Mouse (Mus musculus): ENCODE results near the gene Lyzl4. TPM values are rescaled to one million over a fixed set of nuclear protein-coding genes. Genes with fewer than 3 reads are reported as not detected.

Lyzl4 gene
- polyA plus RNA-seq (2012; rRNA removed; ENCODE audit: low replicate concordance), result 0.75 and 2.3 TPM in 2 replicates

GRCm38 (mm10) chr9:121642001-121642400 lies at the start of gene Lyzl4:
Gene Lyzl4, minus strand, starts transcription at chr9:121642096.

DNA sequence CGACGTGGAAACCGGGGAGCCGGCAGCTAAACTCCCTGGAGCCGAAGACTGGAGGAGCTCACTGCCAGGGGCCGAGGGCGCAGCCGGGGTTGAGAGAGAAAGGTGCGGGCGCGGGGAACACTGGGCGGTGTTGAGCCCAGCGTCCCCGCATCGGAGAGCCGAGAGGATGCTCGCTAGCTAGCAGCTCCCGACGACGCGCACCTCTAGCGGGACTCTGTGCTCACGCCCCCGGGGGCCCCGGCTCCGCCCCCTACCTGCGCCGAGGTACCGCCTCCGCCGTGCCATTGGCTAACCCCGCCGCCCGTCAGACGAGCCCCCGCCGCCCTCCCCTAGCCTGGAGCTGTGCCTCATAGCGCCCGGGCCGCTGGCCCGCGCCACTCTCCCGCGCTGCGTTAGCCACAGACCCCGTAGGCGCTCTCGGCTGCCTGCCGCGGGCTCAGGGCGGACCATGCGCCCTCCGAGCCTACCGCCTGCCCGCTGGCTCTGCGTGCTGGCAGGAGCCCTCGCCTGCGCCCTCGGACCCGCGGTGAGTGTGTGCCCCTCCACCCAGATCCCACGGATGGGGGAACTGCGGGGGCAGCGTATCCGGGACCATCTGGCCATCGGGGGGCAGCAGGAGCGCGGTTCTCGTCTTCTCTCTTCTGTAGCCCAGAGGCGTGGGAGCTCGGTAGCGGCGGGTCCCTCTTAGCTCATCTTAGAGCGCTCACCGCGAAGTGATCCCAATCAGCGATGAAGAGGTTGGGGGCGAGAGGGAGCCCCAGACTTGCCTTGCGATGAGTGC lies 695 bp upstream of the Lyzl4 start, which contains the start of gene Vipr1:
Gene Vipr1, plus strand, starts transcription at position 316 of the 781 bp plus-strand sequence.

Other genes with a start within 250 kb of the Lyzl4 start
- gene Cck, start 146.4 kb downstream of the Lyzl4 start, polyA plus RNA-seq (2012; rRNA removed; ENCODE audit: low replicate concordance), result 10.4 and 16.9 TPM in 2 replicates
- gene Vipr1, start 620 bp upstream of the Lyzl4 start, polyA plus RNA-seq (2012; rRNA removed; ENCODE audit: low replicate concordance), result 8.6 and 16.1 TPM in 2 replicates
- 9.8 and 12.9 TPM in 2 replicates for gene Sec22c, start 63.4 kb upstream of the Lyzl4 start, polyA plus RNA-seq (2012; rRNA removed; ENCODE audit: low replicate concordance)
- gene Ss18l2, start 68.2 kb upstream of the Lyzl4 start, polyA plus RNA-seq (2012; rRNA removed; ENCODE audit: low replicate concordance), result 20.8 and 39.2 TPM in 2 replicates
- 41.7 and 70.3 TPM in 2 replicates for gene Nktr, start 77.1 kb upstream of the Lyzl4 start, polyA plus RNA-seq (2012; rRNA removed; ENCODE audit: low replicate concordance)
- 32.2 and 38.5 TPM in 2 replicates for gene Zfp651, start 117.2 kb upstream of the Lyzl4 start, polyA plus RNA-seq (2012; rRNA removed; ENCODE audit: low replicate concordance)
- gene Klhl40, start 135.5 kb upstream of the Lyzl4 start, polyA plus RNA-seq (2012; rRNA removed; ENCODE audit: low replicate concordance), result 35.9 TPM in 1 of 2 replicates, not detected in the other
- 0.10 and 78.6 TPM in 2 replicates for gene Hhatl, start 150.4 kb upstream of the Lyzl4 start, polyA plus RNA-seq (2012; rRNA removed; ENCODE audit: low replicate concordance)
- gene Ccdc13, start 197.4 kb upstream of the Lyzl4 start, polyA plus RNA-seq (2012; rRNA removed; ENCODE audit: low replicate concordance), result 0.26 and 0.52 TPM in 2 replicates
- 10.6 and 27.1 TPM in 2 replicates for gene Higd1a, start 216.3 kb upstream of the Lyzl4 start, polyA plus RNA-seq (2012; rRNA removed; ENCODE audit: low replicate concordance)

All from mammary gland, adult 2 months (tissue).